Mouse (Mus musculus): Measurements from ENCODE around the gene Hpcal1.
A peak's percentile ranks its signal among the peaks of the same experiment; 100 is the strongest.
"Not testable (repeated sequence)": the region's sequence is repeated elsewhere in the genome, so short reads cannot be mapped to it uniquely, and the experiment has no call there.

The Hpcal1 gene

GRCm38 (mm10) chr12:17742571-17743321, 52.1 kb downstream of the Hpcal1 start:
- no peak for DNase-seq

- no peak for DNase-seq
These were observed 54.8 kb downstream of the Hpcal1 start for GRCm38 (mm10) chr12:17745431-17745830.

DNA sequence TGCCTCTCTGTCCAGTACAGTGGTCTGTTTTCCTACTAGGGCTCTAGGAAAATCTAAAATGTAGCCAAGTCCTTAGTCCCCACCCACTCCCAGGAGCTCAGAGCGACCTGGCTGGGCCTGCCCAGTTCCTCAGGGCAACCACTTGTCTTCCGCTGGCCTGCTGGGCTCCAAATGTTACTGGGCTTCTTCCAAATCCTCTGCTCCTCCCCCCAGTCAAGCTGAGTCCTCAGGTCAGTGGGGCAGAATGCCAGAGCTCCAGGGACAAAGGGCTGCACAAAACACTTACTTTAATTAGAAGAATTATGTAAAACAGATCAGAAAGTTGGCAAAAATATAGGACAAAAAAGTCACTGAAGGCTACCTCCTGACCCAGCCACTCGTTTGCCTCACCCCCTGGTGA, 56.1 kb downstream of the Hpcal1 start:
- DNase-seq = peak; percentile 61

- DNase-seq = no peak
These were observed 56.8 kb downstream of the Hpcal1 start for GRCm38 (mm10) chr12:17747191-17748154.

DNA sequence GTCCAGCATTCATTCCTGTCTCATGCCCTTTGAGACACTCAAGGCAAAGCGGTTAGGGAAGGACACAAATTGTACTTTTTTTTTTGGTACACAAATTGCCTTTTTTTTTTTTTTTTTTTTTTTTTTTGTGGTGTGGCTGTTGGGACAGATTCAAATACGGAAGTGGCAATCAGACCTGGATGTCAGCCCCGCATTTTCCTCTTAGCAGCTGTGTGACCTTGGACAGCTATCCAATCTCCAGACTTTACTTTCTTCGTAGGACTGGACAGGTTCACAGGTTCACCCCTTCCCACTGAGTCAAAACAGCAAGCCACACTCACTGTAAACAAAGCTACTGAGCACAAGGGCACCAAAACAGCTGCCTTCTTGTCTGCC, 57.5 kb downstream of the Hpcal1 start:
- DNase-seq = no peak

GRCm38 (mm10) chr12:17749784-17750183, 59.1 kb downstream of the Hpcal1 start:
- DNase-seq = no peak

GRCm38 (mm10) chr12:17750500-17750899, 59.8 kb downstream of the Hpcal1 start:
- peak; percentile 23 for DNase-seq

DNA sequence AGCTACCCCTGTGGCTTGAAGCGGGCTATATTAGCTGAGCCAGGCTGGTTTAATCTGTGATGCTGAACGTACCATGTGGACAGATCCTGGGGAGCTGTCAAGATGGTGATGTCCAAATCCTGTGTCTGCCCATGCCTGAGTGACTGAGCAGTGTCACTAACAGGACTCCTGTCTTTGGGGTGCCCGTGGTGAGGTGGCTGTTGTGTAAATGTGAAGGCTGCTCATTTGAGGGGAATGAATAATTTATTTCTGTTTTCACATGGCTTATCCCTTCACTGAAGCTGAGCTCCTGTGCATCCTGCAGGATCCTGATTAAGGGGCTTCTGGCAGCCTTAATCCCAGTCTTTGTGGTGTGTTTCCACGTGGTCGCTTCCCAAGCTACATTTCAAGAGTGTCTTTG, 62.2 kb downstream of the Hpcal1 start:
- DNase-seq = no peak

DNA sequence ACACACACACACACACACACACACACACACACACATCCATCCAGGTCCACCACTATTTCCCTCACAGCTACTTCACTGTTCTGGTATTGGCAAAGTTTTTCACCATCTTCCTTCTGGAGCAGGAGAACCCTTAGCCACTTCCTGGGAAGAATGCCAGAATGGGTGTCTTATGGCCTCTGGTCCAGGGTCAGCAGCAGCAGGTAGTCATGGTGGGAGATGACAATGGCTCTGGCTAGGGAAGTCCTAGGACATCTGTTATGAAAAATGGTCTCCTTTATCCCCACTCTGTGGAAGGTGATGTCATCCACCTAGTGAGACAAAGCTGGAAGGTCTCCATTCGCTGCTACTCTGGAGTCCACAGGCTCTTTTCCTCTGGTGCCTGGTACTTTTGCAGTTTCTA, 64.1 kb downstream of the Hpcal1 start:
- DNase-seq = no peak

DNA sequence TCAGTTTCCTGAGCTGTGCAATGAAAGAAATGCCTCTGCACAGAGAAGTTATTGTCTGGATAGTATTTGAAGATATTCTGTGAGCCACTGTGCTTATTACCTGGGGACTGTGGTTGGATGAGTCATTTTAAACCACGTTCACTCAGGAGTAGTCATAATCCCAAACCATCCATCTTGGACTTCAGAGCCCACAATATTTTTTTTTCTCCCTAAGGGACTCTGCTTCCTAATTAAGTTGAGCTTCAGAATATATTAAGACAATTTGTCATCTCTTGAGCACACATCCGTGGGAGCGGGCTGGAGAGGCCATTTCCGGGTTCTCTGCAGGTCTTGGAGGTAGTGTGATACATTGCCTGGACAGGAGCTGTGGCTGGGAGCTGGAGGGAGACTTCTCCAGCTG, 66.2 kb downstream of the Hpcal1 start:
- DNase-seq = no peak

DNA sequence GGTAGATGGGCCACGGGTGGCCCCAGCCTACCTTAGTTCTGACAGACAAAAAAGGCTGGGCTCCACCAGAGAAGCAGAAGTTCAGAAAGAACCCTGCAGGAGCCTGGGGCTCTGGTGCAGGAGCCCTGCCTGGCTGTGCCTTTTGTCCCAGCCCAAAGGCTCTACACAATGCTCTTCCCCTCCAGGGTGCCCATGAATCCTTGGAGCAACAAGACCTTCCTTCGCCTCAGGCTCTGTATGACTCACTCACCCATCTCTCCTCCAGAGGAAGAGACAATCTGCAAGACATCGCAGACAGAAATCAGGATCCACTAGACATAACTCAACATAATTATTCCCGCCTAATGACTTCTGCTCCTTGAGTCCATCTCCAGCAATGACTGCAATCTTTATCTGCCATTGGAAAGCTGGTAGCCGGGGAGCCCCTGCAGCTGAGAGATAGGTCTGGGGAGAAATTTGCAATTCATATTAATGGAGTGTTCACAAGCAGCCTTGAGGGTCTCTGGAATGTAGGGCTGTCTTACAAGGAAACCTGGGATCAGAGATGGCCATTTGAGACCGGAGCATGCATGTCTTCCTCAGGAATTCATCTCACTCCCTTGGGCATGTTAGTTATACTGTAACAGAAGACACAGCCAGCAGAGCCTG, 71.8 kb downstream of the Hpcal1 start:
- no peak for DNase-seq

DNA sequence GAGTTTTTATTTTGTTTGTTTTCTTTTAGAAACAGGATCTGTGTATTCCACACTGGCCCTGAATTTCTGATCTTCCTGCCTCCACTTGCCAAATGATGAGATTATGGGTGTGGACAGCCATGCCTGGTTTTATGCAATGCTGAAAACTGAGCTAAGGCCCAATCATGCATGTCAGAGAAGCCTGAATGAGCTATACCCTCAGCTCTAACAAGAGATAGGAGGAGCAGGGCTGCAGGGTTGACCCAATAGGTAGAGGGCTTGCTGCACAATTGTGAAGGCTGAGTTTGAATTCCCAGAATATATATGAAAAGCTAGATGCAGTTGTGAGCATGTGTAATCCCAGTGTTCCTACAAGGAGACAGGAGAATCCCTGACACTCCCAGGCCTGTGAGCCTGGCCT, 72.4 kb downstream of the Hpcal1 start:
- no peak for DNase-seq

GRCm38 (mm10) chr12:17764005-17764404, 73.3 kb downstream of the Hpcal1 start:
- no peak for DNase-seq

- DNase-seq = not testable (repeated sequence)
These were observed 76.9 kb downstream of the Hpcal1 start for GRCm38 (mm10) chr12:17767567-17767966.

DNA sequence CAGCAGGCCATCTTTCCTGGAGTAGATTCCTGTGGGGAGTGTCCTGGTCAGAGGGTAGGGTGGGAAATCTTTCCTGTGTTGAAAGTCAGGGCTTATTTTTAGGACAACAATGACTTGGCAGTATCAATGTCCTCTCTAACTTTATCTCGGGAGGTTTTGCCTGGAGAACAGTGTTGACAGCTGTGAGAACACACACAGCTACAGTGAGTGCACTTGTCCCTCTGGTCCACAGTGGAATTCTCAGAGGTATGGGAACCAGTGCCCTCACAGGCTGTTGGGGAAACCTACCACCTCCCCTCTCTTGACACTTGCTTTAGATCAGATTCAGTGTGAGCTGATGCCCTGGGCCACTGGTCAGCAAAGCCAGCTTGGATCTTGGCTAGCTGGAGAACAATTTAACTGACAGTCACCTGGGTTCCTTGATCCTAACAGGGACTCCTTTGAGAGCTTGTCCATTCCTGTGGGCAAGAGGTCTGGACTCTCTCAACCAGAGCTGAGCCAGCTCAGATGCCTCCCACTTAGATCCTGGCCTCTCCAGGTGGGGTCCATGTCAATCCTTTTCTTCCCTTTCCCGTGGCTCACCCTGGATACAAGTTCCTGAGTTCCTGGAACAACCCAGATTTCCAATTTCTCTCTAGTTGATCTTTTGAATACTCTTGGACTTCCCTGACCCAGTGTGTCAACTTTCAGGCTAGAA, 79.0 kb downstream of the Hpcal1 start:
- DNase-seq = no peak

GRCm38 (mm10) chr12:17770538-17770937, 79.9 kb downstream of the Hpcal1 start:
- DNase-seq = no peak

GRCm38 (mm10) chr12:17773721-17774120, 83.1 kb downstream of the Hpcal1 start:
- peak; percentile 31 for DNase-seq

DNA sequence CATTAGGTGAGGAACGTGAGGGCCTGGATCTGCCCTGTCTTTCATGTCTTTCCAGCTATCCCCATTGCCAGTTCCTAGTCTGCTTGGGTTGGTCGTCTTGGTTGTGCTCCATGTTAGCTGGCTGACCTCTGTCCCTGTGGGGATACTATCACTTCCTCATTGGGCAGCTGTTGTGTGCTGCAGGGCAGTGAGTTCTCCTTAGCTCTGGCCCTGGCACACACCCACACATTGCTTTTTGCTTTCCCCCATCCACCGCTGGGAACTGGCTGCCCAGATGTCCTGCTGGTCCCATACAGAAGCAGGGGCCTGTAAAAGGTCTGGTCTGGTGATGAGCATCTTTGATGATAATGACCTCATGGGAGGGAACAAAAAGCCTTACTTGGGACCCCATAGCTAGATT, 84.2 kb downstream of the Hpcal1 start:
- DNase-seq = not testable (repeated sequence)

GRCm38 (mm10) chr12:17778320-17778719, 87.7 kb downstream of the Hpcal1 start:
- DNase-seq = no peak

DNA sequence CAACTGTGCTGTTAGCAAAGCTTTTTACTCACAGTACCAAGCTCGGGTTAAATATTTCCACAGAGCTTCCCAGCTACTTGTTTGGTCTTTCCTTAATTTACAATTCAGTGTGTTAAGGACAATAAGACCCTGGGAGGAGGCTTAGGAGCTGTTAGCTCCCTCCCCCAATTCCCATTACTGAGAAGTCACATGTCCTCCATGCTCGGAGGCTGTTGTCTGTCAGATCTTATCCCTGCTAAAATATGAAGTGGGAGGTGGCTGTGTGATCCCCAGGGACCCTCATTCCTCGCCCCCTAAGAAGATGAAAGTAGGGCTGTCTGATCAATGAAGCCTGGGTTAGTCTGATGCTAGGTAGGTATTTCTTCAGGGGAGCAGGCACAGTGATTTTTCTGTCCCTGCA, 88.4 kb downstream of the Hpcal1 start:
- DNase-seq = no peak

- no peak for DNase-seq
These were observed 98.8 kb downstream of the Hpcal1 start for GRCm38 (mm10) chr12:17789486-17789885.

DNA sequence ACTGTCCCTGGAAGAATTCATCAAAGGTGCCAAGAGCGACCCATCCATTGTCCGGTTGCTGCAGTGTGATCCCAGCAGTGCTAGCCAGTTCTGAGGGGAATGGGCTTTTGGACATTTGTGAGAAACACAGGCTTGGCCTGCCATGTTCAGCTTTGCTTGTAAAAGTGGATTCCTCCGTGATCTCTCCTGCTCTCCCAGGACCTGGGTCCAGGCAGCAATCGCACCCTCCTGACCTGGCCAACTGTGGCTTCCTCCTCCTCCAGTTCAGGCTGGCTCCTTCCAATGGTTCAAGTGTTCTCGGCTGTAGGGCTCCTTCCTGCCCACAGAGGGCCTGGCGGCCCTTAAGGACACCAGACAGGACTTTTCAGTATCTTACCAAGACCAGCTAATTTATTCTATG, 100.5 kb downstream of the Hpcal1 start:
- no peak for DNase-seq

DNA sequence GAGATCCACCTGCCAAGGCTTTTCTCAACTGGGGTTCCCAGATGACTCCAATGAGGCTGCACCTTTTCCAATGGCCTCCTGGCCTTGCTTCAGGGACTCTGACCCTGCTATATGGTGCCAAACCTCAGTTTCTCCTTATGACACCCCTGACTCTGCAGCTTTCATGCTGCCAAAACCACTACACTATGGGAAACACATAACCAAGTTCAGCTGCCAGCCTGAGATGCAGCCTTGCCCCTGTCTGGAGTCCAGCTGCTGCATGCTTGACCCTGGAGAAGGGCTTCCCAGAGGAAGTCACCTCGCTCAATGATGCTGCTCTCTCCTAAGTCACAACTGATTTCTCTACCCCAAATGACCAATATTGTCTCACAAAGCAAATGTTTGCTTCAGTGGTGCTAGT, 102.1 kb downstream of the Hpcal1 start:
- no peak for DNase-seq
